Mouse (Mus musculus): Measurements from ENCODE around the gene Hlf.
A peak's percentile ranks its signal among the peaks of the same experiment; 100 is the strongest.

Hlf gene

DNA sequence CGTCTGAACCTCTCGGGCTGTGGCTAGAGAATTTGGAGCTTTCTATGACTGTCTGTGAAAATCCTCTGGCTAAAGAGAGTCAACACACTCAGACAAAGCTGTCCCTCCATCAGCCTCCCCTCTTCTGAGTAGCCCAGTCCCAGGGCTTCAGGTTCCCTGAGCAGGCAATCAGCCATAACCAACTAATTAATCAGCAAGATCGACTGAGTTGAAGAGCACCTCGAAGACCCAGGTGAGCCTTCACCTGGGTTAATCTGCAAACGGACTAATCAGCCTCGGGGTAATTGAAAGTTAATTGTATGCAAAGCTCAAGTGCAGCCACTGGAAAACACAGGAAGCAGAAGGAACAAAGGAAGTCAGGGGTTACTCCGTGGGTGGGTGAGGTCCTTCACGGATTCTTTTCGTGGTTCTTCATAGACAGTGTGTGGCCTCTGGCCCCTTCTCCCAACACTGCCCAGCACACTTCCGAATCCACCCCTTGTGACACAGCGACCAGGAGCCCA lies 19.9 kb downstream of the Hlf start:
- no peak for DNase-seq (ENCODE audit: low read depth)

DNA sequence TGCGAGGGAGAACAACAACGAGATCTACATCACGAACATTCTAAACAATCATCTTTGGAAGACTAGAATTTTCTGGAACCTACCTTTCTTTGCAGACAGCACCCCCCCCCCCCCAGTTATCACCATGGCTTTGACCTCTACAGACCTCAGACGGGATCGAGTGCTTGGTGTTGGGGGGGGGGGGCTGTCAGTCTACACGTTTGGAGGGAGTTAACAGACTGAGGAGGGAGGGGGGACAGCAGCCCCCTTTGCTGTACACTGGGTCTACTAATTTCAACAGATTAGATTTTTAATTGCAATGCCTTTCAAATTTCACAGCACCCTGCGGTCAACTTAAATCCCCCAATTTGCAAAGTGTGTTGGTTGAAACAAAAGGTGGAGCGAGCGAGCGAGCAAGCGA lies 20.3 kb downstream of the Hlf start:
- no peak for DNase-seq (ENCODE audit: low read depth)

DNA sequence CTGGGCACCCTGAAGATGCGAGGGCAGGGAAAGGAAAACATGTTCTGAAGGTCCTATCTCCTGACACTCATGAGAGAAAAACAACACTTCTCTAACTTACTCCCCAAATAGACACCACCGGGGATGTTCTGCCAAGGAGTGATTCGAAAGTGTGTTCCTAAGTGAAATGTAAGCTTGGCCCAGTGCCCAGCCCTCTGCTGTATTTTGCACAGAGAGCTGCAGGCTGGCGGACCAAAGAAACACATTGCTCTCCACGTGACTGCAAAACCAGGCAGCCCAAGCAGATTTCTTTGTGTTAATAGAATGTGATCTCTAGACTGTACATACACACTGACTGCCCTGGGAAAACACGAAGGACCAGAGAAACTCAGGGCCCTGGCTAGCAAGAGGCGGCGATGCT lies 21.1 kb downstream of the Hlf start:
- DNase-seq (ENCODE audit: low read depth): no peak

DNA sequence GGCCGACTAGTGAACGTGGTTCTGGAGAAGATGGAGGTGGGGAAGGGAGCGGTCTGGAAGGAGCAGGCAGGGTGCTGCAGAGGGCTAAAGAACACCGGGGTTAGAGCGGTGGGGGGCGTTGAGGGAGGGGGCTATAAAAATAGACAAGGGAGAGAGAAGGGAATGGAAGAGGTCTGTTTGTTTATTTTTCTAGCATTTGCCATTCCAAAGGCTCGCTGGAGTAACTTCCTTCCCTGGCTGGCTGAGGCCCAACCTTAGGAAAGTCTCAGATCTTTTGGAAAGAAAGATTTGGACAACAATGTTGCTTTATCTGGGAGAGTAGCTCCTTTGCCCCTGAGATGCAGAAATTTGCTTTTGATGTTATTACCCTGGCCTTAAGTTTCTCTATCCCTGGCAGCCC lies 21.6 kb downstream of the Hlf start:
- DNase-seq (ENCODE audit: low read depth): no peak

DNA sequence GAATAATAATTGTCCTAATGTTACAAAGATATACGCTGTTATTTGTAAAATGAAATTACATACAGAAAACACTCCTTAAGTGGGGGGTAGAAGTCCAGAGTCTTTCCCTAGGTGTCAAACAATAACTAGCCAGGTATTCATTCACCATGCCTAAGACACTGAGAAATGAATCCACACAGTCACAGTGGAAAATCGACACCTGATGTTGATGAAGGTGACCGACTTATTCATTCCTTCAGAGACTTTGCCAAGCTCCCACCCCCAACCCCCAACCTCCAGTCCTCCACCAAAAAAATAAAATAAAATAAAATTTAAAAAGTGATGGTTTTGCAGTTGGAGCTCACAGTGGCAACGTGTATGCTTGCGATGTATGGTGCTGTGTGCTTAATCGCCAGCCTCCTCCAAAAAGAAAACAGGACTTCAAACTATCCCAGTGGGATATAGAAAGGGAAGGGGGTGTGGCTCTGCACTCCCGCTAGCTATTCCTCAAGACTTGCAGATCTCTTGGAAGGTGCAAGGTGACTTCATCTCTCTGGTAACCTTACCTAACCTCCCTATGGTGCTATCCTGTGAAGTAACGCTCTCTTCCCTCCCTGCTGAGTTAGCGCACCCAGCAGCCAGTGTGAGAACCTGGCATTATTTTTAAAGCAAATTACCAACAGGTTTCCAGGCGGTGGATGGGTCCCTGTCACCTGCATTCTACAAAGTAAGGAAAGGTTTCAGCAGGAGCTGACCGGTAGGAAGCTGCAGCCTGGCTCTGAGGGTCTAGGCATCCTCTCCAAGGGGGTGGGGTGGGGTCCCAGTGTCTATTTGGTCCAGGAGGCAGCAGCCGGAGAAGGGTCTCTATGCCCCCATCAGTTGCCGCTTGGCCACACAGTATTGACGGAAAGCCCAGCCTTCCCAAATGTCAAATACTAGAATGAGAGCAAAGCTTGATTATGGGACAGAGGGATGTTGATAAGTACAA lies 22.5 kb downstream of the Hlf start:
- no peak for DNase-seq (ENCODE audit: low read depth)

DNA sequence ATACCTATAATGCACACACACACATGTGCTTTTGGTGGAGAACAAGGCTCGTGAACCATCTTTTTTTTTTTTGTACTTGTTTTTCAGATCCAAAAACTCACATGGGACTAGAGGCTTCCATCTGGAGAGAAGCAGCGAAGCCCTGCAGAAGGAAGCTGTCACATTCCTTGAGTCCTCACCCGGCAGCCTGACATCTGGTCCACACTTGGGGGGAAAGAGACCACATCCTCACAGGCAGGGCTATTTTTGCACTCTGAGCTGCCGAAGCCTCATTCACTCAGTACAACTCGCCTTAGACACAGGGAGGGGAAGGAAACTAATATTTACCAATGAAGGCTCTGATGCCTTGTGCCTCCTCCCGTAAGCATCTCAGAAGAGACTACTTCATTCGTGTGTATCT lies 25.8 kb downstream of the Hlf start:
- DNase-seq (ENCODE audit: low read depth): no peak

DNA sequence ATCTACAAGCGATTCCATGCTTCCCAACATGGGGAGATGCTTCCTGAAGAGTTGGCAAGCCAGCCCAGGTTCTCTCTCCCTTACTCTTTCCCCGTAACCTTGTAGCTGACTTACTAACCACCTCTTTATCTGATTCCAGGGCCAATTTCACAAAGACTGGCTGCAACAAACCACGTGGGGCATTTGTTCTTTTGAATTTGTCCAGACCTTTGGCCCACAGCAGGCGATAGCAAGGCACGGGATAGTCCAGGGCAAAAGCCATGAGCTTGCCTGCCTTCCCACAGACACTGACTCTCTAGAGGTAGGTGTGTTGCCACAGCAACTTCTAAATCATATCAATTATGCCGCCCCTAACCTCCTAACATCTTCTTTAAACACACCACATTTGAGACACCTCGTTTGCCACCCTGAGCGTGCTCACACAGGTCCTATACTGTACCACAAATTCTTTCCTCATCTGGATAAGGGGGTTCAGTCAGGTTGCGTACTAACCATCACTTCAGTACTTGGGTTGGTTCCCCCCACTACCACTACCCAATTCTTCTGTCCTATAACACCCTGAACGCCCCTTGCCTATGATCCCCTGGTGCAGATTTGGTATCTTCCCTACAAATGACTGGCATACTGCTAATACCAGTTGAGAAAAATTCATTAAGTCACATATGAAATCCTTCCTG lies 26.7 kb downstream of the Hlf start:
- no peak for DNase-seq (ENCODE audit: low read depth)

DNA sequence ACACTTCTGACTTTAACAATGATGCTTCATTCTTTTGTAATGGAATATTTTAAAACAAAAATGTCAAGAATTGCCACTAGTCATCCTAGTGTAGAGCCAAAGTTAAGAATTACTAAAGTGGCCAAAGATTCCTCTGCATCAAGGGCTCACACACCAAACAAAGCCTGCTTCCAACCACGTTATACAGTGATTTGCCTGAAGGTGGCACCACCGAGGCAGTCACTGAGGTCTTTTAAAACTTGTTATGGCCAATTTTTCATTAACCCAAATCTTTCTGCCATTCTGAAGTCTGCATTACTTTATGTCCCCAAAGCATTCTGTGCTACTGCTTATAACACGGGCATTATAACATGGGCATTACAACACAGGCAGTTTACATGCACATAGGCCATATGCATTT lies 27.3 kb downstream of the Hlf start:
- DNase-seq (ENCODE audit: low read depth): peak; percentile 52

DNA sequence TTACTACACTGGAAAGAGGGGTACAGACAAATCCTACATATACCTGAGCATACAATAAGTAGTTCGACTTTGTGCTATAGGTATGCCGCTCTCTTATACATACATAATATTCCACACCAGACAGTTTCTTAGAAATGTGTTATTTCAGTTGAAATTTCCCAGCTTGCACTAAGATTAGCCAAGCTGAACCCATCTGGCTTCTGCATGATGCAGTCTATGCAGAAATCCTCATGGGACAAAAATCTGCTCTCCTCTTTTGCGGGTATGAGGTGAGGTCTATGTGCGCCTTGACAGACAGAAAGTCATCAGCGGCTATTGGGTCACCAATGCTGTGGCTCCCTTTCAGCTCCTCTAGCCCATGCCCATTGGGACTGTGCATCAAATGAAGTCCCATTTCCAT lies 30.2 kb downstream of the Hlf start:
- DNase-seq (ENCODE audit: low read depth): no peak

DNA sequence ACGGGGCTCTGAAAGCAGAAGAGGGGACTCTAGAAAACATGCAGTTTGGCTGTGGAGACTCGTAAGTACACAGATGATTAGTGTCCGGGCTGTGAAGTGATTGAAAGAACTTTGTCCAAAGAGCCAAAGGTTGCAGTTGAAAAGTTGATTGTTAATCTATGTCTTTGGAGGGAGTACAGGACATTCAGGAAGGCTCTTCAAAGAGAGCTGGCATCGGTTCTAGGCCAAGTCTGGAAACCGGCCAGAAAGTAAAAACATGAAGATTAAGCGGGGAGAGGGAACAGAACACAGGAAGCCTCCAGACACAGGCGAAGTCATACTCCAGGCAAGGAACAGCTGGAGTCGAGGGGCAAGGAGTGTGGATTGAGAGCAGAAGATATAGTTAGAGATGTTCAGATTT lies 32.6 kb downstream of the Hlf start:
- no peak for DNase-seq (ENCODE audit: low read depth)

DNA sequence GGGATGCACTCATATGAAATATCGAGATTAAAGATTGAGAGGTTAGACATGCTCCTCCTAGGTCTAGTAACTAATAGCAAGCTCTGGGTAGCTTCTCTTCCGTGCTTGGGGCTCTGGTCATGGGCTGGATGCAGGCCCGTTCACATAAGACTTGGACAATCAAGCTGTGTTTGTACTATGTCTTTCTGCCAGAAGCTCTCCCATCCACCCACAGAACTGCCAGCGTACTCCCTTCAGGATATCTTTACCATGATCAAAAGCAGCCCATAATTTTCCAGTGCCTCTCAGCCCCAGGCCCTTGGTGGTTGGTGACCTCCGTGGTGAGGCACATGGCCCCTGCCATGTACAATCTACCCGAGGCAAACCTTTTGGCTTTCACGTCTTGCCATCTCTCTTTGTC lies 33.3 kb downstream of the Hlf start:
- no peak for DNase-seq (ENCODE audit: low read depth)

DNA sequence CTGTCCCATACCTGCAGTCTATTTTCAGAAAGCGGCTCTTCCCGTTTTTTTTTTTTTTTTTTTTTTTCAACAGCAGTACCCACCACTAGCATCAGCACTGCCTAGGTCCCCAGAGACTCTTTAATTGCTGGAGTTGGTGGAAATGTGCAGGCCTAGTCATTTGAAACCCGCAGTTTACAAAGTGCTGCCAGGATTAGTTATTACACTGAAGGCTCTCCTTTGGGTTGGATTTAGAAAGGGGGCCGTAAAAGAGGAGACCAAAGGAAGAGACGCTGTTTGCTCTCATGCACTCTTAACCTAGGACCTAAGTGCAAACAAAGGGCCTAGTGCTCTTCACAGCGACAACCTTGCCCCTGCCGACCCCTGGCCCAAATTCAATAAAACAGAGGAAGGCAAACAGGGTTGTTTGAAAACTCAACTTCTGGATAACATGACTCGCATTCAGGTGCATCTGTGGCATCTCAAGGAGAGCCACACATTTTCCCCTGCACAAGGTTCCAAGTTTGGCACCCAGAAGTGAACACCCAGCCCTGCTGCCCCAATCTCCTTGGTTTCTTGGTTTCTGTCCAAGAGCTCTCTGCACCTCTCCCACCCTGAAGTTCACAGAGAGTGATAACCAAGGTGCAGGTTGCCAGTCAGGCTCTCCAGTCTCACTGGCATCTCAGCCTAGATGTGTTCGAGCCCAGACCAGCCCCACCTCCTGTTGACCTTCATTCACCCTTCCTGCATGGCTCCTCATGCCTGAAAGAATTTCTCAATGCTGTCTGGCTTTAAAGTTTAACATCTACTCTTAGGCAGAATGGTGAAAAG lies 34.0 kb downstream of the Hlf start:
- DNase-seq (ENCODE audit: low read depth): no peak

DNA sequence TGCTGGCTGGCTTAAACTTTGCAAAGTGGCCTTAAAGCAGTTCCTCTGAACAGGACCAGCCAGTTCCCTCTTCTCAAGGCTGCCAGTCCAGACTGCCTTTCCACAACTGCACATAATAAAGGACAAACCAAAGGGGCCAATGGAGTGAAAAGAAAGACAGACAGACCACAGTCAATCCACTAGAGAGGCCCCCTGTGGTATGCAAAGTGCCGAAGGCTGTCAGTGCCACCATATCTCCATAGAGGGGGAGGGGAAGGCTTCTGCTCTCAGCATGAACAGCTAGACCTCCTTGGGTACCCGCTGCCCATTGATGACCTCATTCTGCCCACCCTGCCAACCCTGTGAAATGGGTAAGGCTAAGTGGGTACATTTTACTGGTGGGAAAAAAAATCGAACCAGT lies 34.7 kb downstream of the Hlf start:
- DNase-seq (ENCODE audit: low read depth): no peak

DNA sequence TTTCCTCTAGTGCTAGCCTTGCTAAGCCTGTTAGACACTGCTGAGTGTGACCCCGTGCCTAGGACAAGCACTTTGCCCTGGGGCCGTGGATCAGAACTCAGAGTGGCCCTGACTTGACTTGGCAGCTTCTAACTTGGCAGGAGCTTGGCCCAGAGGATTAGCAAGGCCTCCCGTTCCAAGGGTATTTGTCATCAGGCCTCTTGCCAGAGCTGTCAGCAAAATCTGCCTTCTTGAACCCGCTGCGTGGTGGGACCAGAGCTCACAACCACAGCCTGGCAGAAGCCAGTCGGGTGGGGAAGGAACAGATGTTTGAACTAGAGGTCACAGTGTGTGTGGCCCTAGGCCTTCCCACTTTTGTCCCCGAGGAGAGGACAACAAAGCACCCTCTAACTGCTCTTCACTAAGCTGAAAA lies 35.4 kb downstream of the Hlf start:
- DNase-seq (ENCODE audit: low read depth): no peak

DNA sequence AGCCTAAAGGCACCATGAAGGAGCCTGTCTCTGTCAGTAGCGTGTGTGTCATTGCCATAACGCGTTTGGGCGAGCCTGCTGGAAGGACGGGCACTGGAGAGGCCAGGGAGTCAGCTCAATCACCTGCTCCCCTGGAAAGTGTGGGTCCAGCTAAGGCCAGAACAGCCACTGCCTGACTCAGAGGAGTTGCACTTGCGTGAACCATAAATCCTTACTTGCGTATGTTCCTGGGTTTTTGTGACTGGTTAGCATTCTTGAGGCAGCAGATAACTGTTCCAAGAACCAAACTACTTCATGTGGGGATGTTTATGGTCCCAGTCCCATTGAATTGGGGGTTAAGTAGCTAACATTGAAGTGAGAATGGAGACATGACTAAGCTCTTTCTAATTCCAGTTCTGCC lies 38.0 kb downstream of the Hlf start:
- no peak for DNase-seq (ENCODE audit: low read depth)

DNA sequence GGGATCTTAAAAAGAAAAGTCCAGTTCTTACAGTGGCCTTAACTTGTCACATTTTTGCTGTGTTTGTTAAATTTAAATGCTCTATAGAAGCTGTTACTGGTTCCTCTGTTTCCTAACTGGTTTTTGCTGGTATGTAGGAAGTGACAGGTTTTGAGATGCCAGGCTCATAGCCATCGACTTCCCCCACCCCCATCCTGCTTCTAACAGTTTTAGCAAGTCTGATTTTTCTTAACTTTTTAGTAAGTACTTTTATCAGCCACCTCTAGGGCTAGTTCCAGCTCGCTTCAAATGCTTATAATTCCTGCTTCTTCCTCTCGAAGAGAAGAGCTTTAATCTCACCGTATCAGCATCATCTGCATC lies 40.6 kb downstream of the Hlf start:
- DNase-seq (ENCODE audit: low read depth): peak; percentile 2

DNA sequence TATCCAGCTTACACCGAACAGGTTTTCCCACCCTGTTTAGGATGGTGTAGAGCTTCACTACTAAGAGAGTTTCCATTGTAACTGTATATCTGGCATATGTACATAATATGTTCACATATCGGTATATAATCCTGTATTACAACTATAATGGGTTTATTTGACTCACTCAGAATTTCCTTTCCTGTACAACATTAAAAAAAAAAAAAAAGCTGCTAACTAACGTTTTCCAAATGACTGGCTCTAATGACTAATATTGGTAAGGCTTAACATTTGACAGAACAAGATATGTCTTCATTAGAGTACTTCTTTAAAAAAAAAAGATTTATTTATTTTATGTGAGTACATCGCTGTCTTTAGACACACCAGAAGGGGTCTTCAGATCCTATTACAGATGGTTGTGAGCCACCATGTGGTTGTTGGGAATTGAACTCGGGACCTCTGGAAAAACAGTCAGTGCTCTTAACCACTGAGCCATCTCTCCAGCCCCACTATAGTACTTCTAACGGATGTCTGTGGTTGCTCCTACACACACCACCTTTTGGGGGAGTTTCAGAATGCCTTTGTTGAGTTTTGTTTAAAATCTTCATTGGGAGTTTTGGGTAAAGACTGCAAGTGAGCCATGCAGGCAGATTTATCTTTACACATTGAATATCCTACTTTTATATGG lies 41.1 kb downstream of the Hlf start:
- no peak for DNase-seq (ENCODE audit: low read depth)

DNA sequence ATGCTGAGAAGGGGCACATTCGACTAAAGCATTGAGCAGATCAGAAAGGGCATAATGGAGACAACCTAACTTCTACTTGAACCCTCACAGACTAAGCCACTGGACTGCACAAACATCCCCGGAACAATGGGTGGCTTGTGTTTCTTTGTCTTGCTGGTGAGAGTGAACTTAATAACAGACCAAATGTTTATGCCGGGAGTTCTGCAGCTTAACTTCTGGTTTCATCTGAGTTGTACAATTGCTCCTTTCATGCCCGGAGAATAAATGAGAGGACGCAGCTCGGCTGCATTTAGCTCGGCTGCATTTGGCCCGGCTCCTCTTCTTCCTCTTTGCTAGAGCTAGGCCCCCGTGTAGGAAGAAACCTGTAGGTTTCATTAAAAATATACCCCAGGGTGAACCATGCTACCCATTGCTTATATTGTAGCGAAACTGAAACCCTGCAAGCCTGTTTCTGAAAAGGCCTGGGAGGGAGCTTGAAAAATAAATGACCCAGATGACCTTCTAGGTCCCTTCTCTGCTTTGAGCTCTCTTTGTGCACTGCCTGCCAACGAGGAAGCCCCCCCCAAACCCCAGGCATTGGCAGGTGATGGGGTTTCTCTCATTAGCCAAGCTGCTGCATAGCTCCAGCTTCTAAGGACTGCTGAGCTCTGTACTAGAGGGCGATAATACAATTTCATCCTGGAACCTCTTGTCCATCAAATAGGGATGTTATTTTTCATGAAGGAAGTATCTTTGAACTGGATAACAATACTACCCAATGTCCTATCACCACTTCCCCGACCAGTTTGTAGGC lies 42.8 kb downstream of the Hlf start:
- no peak for DNase-seq (ENCODE audit: low read depth)

DNA sequence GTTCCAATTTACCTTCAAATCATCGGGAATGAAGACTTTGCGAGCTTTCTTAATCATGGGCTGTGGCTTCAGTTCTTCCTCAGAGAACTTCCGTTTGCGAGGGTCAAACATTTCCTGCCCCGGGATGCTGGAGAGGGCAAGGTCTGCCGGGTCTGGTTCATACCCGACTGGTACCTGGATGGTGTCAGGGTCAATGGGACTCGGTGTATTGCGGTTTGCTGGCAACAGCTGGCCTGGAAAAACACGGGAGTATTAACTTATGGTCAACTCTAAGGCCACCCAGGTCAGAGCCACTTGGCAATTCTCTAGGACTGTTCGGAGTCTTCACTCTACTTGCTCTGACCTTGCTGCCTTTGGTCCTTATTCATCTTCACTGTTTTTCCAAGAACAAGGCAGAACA lies 44.9 kb downstream of the Hlf start:
- DNase-seq (ENCODE audit: low read depth): no peak

DNA sequence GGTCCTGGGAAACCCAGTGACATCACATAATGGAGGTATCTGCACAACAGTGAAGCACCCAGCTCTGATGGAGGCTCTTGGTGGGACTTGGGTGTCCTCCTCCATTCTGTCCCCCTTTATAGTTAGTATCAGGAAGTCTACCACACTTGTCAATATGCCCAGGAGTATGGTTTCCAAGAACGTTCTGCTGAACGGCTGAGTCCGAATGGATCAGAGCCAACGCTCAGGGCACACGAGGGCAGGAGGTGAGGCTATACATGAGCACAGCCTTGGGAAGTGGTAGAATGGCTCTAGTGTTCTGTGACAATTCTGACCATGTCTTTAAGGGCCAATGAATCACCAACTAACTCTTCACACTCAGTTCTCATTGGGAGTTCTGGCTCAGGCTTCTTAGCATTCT lies 47.8 kb downstream of the Hlf start:
- DNase-seq (ENCODE audit: low read depth): no peak

DNA sequence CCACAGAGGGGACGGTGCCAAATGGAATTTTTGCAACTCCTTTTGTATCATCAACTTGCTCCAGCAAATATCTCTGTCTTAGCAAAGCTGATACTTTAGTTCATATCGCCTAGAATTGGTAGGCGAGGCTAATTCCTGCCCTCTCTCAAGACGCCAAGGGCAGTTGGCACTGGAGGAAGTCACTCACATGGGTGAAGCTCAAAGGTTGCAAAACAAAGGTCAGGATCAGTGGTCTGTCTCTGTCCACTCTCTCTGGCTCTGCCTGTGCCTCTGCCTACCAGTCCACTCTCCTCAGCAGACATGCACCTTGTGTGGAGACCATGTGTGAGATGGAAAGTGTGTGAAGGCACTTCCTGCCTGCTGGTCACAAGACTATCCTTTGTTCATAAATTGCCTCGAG lies 48.4 kb downstream of the Hlf start:
- DNase-seq (ENCODE audit: low read depth): no peak

Measured in naive thymus-derived CD4-positive, alpha-beta T cell, adult 2 months (primary cell).